Mouse (Mus musculus): ENCODE results near the gene Akap2.

DNA sequence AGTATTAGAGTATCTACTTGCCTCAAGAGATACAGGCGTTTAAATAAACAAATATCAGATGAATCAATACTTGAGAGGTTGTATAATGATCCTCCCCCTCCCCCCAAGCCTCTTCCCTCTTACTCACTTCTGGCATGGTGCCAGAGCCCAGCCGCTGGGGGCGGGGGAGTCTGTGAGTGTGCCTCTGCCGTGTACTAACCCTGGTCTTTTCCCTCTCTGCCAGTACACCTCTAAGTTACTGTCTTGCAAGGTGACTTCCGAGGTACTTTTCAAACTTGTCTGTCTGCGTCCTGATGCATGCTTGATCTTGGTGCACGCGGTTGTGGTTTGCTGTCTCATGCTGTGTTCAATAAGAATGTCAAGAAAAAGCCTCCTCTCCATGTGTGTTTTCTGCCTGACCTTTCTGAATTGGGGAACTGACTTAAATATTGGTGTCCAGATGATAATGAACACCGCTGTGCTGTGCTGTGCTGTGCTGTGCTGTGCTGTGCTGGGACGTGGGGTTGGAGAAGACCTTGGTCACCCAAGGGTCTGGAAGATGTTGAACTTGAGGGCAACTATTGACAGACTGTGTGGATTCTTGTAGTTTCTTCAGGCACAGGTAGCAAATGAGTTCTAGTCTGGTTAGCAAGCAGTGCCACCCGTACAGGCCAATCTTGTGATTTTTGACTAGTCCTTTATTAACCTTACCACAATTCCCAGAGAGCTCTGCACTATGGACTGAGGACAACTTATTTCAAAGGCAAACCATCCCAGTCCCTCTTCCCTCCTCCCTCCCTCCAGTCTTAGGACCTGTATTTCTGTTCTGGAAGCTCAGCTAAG, 168.8 kb downstream of the Akap2 start:
- TF ChIP-seq CTCF (IDR thresholded peaks at IDR 0.05; ENCODE audit: insufficient read depth, low read length) (no peak), POLR2A (IDR thresholded peaks at IDR 0.05; ENCODE audit: borderline replicate concordance, extremely low read depth, low read depth, low read length) (no peak)
